Mouse (Mus musculus) B cell, adult (primary cell): ENCODE data around the gene Crmp1. TPM values are rescaled to one million over a fixed set of nuclear protein-coding genes. Genes with fewer than 3 reads are reported as not detected.

Experiments used
- total RNA-seq: library from RNA; stranded (reverse); gene quantifications from 4 replicates; pipeline ENCODE4 v1.2.4, GENCODE M21; 2023; ENCODE audit not compliant: inconsistent age

The Crmp1 gene
- 0.27 to 0.87 TPM in 2 of 4 replicates, not detected in the others for total RNA-seq

DNA sequence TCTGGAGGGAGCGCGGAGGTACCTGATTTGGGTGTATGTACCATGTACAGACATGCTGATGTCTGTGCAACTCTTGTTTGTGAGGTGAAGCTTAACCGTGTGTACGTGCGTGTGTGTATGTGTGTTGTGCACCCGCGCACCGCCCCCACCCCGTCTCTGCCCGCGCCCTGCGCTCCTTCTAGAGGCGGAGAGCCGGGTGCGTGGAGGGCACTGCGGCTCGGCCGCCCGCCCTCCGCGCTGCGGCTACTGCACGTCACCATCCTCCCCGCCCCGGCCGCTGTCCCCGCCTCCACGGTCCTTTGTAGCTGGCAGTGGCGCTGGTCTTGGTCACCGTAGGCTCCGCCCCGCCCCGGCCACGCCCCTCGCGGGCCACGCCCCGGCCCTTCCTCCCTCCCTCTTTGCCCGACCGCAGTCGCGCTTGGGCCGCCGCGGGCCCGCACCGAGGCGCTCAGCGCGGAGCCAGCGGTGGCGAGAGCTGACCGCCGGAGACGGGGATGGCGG is at the start of gene Crmp1:
Crmp1 (plus strand) TSS at position 290 of the 501 bp plus-strand sequence.

DNA sequence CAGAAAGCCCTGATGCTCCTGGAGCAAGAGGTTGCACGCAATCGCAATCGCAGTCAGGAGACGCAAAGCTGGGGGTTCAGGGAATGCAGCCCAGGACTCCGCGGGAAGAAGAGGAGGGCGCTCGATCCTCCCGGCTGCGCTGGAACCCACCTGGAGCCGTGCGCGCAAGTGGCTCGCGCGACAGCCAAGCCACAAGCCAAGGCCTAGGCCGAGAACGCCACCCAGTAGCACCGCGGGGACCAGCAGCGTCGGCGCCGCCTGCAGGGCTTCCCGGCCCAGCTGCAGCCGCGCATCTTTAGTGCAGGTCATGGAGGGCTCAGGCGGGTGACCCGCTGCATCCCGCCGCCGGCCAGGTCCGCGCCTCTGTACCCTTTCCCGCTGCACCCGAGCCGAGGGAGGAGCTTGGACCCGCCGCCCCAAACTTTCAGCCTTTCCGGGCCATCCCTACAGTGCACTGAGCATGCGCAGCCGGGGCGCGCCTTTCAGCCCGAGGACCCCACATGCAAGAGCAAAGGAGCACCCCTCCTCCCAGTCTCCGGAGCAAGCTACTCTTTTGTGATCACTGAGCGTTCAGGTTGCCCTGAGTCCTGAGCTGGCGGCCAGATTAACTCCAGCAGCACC is 94.9 kb downstream of the Crmp1 start, which contains the start of gene Evc:
Evc (minus strand) TSS at position 410 of the 621 bp plus-strand sequence.

DNA sequence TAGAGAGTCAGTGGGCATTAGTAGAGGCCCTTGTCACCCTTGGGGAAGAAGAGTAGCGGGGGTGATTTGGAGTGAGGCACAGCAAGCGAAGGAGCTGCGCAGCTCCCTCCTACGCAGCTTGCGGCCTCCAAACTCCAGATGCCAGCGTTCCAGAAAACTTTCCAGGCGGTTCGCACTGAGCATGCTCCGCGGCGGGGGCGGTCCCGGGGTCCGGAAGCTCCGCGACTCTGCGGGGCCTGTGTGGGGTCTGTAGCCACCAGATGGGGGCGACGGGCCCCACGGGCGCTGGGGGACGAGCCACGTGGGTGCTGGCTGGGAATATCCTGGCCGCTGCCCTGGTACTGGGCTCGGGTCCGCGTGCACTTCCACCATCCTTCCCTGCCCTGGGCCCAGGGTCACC is 96.5 kb downstream of the Crmp1 start, which contains the start of gene Evc2:
Evc2 (plus strand) TSS at position 212 of the 400 bp plus-strand sequence.

Other genes starting within 250 kb of the Crmp1 start
- gene Gm1043, start 156.6 kb upstream of the Crmp1 start, total RNA-seq: 7.0 to 9.7 TPM (median 8.6 TPM) in 4 replicates
- 0.12 to 0.18 TPM in 2 of 4 replicates, not detected in the others for gene Evc, start 95.0 kb downstream of the Crmp1 start, total RNA-seq
- gene Evc2, start 96.6 kb downstream of the Crmp1 start, total RNA-seq: not detected in 4 replicates